Mouse (Mus musculus): ENCODE results near the gene Klc1. TPM values are rescaled to one million over a fixed set of nuclear protein-coding genes. Genes with fewer than 3 reads are reported as not detected.

Klc1 gene
- polyA plus RNA-seq, 1 experiment = 66.3 TPM

GRCm38 (mm10) chr12:111790090-111790489, 31.4 kb downstream of the Klc1 start:
- Histone ChIP-seq H3K36me3 (replicated peaks; ENCODE audit: low read length) (peaks cover 100% of the 10 kb centered on the region), H3K4me3 (replicated peaks) (no peak overlapping the region), H3K27me3 (replicated peaks) (no peaks in the 10 kb centered on the region), H3K9me3 (no peaks in the 10 kb centered on the region), H3K4me1 (peaks cover 23% of the 10 kb centered on the region; the same call in 1 of the 2 replicates)
- TF ChIP-seq FLI1 (IDR thresholded peaks at IDR 0.05; ENCODE audit: low read length) (no peak), GATA1 (IDR thresholded peaks at IDR 0.05; ENCODE audit: borderline replicate concordance, low read length) (no peak)

DNA sequence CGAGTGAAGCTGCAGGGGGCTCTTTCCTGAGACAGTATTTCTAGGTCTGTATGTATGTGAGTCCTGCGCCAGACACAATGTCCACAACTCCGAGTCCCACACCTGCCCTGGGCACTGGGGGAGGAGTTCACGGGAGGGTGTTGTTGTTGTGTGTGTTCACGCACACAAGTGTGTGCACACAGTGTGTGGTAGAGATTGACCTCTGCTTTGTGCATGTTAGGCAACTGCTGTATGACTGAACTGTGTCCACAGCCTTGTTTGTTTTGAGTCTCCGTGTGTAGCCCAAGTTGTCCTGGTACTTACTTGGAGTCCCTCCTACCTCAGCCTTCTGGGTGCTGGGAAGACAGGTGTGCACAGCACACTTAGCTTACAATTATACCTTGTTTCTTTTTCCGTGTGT, 32.0 kb downstream of the Klc1 start:
- Histone ChIP-seq H3K4me1 (peaks cover 23% of the 10 kb centered on the region; the same call in 1 of the 2 replicates), H3K4me3 (replicated peaks) (no peak overlapping the region), H3K9me3 (no peaks in the 10 kb centered on the region), H3K27me3 (replicated peaks) (no peaks in the 10 kb centered on the region), H3K36me3 (replicated peaks; ENCODE audit: low read length) (peaks cover 100% of the 10 kb centered on the region)
- no peak for TF ChIP-seq GATA1 (IDR thresholded peaks at IDR 0.05; ENCODE audit: borderline replicate concordance, low read length)
- TF ChIP-seq FLI1 (IDR thresholded peaks at IDR 0.05; ENCODE audit: low read length) = no peak

DNA sequence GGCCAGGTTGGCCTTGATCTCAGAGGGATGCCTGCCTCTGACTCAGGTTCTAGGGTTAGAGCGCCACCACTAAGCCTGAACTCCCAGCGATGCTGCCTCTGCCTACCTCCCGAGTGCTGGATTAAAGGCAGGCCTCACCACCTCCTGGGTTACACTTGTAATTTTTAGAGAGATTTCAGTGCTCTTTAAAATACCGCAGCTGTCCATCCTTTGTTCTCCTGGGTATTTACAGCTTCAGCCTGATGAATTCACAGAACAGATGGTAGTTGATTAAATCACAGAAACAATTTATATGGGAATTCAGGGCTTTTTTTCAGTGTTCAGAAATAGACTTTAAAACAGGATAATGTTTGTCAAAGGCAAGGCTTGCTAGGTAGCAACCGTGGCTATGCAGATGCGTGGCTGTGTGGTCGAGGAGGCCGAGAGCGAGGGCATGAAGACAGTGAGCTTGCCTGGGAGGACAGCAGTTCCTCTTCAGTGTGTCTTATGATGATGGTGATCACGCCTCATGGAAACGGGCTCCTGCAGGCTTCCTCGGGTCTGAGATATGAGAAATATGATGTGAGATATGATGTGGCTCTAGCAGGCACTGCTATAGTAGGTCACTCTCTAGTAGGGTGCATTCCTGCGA, 32.9 kb downstream of the Klc1 start:
- Histone ChIP-seq H3K36me3 (replicated peaks; ENCODE audit: low read length) (peaks cover 100% of the 10 kb centered on the region), H3K9me3 (no peaks in the 10 kb centered on the region)
- TF ChIP-seq GATA1 (IDR thresholded peaks at IDR 0.05; ENCODE audit: borderline replicate concordance, low read length) = no peak
- TF ChIP-seq FLI1 (IDR thresholded peaks at IDR 0.05; ENCODE audit: low read length) = no peak

DNA sequence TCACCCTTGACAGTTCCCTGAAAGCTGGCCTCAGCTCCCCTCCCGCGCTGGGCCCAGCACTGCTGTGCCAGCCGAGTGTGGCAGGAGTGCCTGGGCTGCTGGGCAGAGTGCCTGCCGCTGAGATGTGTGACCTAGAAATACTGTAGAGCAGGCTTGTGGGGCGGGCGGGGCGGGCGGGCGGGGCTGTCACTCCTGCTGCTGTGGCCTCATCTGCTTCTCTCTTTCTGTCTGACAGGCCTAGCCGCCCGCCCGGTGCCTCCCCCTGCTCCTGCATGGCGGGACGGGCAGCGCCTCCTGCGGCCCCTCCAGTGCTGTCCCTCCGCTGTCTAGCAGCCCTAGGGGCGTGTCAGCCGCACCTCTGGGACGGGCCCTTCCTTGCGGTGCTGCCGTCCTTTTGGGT, 35.5 kb downstream of the Klc1 start:
- H3K4me1 ChIP-seq = peaks cover 14% of the 10 kb centered on the region; the same call in 1 of the 2 replicates
- H3K9me3 ChIP-seq = no peaks in the 10 kb centered on the region
- no peak for TF ChIP-seq FLI1 (IDR thresholded peaks at IDR 0.05; ENCODE audit: low read length)
- no peak for TF ChIP-seq GATA1 (IDR thresholded peaks at IDR 0.05; ENCODE audit: borderline replicate concordance, low read length)
- H3K36me3 ChIP-seq (replicated peaks; ENCODE audit: low read length) = peaks cover 99% of the 10 kb centered on the region
- H3K4me3 ChIP-seq (replicated peaks) = no peak overlapping the region
- no peaks in the 10 kb centered on the region for H3K27me3 ChIP-seq (replicated peaks)

More for the DNA sequence above, 32.9 kb downstream of the Klc1 start:
- Histone ChIP-seq H3K27me3 (replicated peaks) (no peaks in the 10 kb centered on the region), H3K4me1 (peaks cover 23% of the 10 kb centered on the region; the same call in 1 of the 2 replicates), H3K4me3 (replicated peaks) (peak overlapping the region; percentile 3)

- Histone ChIP-seq H3K4me1 (peaks cover 8% of the 10 kb centered on the region; the same call in 1 of the 2 replicates), H3K9me3 (no peaks in the 10 kb centered on the region), H3K36me3 (replicated peaks; ENCODE audit: low read length) (peaks cover 98% of the 10 kb centered on the region), H3K27me3 (replicated peaks) (no peaks in the 10 kb centered on the region), H3K4me3 (replicated peaks) (no peak overlapping the region)
- TF ChIP-seq FLI1 (IDR thresholded peaks at IDR 0.05; ENCODE audit: low read length) = no peak
- no peak for TF ChIP-seq GATA1 (IDR thresholded peaks at IDR 0.05; ENCODE audit: borderline replicate concordance, low read length)
These were observed 36.0 kb downstream of the Klc1 start for GRCm38 (mm10) chr12:111794526-111795179.

DNA sequence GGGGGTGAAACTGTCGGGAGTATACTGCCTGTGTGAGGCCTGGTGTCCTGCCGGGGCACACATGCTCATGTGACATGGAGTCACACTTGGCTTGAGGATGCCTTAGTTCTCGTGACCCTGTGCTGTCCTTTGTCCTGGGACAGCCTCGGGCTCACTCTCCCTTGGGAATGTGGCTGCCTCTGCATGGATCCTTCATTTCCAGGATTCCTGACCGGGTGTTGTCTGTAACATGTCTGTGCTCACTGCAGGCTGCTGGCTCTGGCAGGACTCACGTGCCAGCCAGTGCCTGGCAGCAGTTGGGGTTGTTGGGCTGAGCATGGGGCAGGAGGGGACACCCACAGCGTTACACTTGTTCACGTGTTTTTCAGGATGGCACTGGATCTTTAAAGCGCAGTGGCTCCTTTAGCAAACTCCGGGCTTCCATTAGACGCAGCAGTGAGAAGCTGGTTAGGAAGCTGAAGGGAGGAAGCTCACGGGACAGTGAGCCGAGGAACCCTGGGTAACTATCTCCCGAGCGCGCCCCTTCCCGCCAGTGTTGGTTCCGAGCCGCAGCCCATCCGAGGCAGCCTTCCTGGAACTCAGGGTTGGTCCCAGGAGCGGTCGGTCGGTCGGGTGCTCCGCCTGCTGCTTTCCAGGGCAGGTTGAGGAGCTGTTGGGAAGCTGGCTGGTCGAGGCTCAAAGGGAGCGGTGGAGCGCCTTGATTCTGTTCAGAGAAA, 36.7 kb downstream of the Klc1 start:
- H3K27me3 ChIP-seq (replicated peaks) = no peaks in the 10 kb centered on the region
- H3K36me3 ChIP-seq (replicated peaks; ENCODE audit: low read length) = peaks cover 97% of the 10 kb centered on the region
- H3K4me3 ChIP-seq (replicated peaks) = no peak overlapping the region
- H3K9me3 ChIP-seq = no peaks in the 10 kb centered on the region
- H3K4me1 ChIP-seq = peaks cover 1% of the 10 kb centered on the region; the same call in 1 of the 2 replicates
- no peak for TF ChIP-seq GATA1 (IDR thresholded peaks at IDR 0.05; ENCODE audit: borderline replicate concordance, low read length)
- TF ChIP-seq FLI1 (IDR thresholded peaks at IDR 0.05; ENCODE audit: low read length) = no peak

- Histone ChIP-seq H3K36me3 (replicated peaks; ENCODE audit: low read length) (peaks cover 97% of the 10 kb centered on the region), H3K4me3 (replicated peaks) (no peak overlapping the region), H3K27me3 (replicated peaks) (no peaks in the 10 kb centered on the region), H3K4me1 (no peaks in the 10 kb centered on the region), H3K9me3 (no peaks in the 10 kb centered on the region)
- TF ChIP-seq GATA1 (IDR thresholded peaks at IDR 0.05; ENCODE audit: borderline replicate concordance, low read length) (no peak), FLI1 (IDR thresholded peaks at IDR 0.05; ENCODE audit: low read length) (no peak)
These were observed 38.6 kb downstream of the Klc1 start for GRCm38 (mm10) chr12:111797251-111797650.

DNA sequence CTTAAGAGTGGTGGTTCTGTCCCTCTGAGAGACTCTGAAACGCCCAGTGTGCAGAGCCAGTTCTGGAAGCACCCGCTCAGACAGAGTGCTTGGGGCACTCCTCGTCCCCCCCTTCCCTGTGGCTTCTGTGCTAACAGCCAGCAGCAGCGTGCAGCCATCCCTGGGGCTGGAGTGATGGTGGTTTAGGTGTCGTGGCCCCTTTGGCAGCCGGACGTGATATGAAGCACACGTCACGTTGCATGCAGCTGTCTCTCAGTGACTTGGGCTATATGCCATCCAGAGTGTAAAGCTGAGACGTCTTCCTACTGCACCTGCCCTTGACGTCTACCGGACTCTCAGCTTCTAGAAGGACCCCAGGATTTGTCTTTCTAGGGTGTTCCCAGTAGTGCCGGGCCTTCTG, 39.8 kb downstream of the Klc1 start:
- no peak overlapping the region for H3K4me3 ChIP-seq (replicated peaks)
- H3K36me3 ChIP-seq (replicated peaks; ENCODE audit: low read length) = peaks cover 97% of the 10 kb centered on the region
- H3K27me3 ChIP-seq (replicated peaks) = no peaks in the 10 kb centered on the region
- H3K9me3 ChIP-seq = no peaks in the 10 kb centered on the region
- H3K4me1 ChIP-seq = no peaks in the 10 kb centered on the region
- TF ChIP-seq GATA1 (IDR thresholded peaks at IDR 0.05; ENCODE audit: borderline replicate concordance, low read length) (no peak), FLI1 (IDR thresholded peaks at IDR 0.05; ENCODE audit: low read length) (no peak)

- Histone ChIP-seq H3K27me3 (replicated peaks) (no peaks in the 10 kb centered on the region), H3K9me3 (no peaks in the 10 kb centered on the region), H3K4me1 (no peaks in the 10 kb centered on the region; the same call in 1 of the 2 replicates), H3K36me3 (replicated peaks; ENCODE audit: low read length) (peaks cover 97% of the 10 kb centered on the region), H3K4me3 (replicated peaks) (no peak overlapping the region)
- TF ChIP-seq FLI1 (IDR thresholded peaks at IDR 0.05; ENCODE audit: low read length) (no peak), GATA1 (IDR thresholded peaks at IDR 0.05; ENCODE audit: borderline replicate concordance, low read length) (no peak)
These were observed 42.0 kb downstream of the Klc1 start for GRCm38 (mm10) chr12:111800459-111801183.
